Mouse (Mus musculus): ENCODE data around the gene Slc8a2.

- no peak for TF ChIP-seq GATA1 (IDR thresholded peaks at IDR 0.05; ENCODE audit: borderline replicate concordance, low read length)
- TF ChIP-seq FLI1 (IDR thresholded peaks at IDR 0.05; ENCODE audit: low read length): no peak
Observed at GRCm38 (mm10) chr7:16207496-16207895, 77.9 kb downstream of the Slc8a2 start.
